Mouse (Mus musculus) effector memory CD4-positive, alpha-beta T cell, adult 5 months (primary cell): ENCODE data around the gene Ing3. TPM values are rescaled to one million over a fixed set of nuclear protein-coding genes. Genes with fewer than 3 reads are reported as not detected.

Source experiments
- polyA plus RNA-seq: library from polyadenylated mRNA; unstranded; fragments of 100-300 nt; shearing (Covaris generic); gene quantifications from one replicate; pipeline ENCODE4 v1.2.1, GENCODE M21; 2017

The Ing3 gene
- polyA plus RNA-seq = 82.6 TPM

DNA sequence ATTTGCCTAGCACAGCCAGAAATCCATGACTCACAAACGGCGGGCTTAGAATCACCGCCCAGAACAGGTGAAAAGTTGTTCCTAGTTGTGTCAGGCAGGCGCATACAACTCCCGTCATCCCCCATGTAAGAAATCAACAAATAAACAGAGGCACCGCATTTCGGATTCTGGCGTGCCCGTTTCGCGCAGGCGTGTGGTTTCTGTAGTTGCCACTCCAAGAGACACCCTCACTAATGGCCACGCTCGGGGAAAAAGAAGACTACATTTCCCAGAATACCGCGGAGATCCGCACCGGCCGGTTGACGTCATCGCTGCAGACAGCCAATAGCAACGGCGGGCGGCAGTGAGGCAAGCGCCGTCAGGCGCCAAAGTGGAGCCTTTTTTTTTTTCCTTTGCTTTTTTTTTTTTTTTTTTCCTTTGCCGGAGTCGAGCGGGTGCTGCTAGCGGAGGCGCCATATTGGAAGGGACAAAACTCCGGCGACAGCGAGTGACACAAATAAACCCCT, at the start of gene Ing3:
TSS of gene Ing3 (plus strand) at position 346 of the 506 bp plus-strand sequence.

DNA sequence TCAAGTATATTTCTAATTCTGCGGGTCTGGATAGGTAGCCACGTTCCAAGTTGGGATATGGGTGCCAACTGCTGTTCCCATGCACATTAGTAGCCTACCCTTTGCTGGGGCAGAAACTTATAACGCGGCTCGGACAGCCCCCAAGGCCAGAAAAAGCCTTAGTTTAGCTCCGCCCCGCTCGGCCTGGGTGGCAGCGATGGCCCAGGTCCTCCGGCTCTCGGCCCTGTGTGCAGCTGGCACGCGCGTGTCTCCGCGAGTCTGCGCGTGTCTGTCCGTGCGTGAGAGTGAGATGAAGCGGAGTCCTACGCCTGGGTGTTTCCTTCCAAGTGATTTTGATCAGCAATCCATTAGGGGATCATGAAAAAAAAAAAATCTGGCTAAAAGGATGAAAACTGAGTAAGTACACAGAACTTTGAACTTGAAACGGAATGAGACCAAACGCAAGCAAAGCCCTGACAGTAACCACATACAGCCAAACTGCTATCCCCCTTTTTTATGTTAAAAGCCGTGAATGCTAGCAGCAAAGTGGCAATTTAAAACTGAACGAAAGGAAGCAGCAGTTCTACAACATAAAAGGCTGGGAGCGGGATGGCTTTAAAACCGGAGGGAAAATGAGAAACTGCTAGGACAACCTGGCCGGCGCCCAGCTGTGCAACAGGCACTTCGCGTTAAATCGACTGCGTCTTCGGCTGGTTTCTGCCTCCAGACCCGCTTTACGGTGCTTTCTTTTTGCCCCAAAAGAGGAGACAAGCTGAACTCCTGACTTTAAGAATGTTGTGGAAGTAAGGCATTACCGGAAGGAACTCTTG, 36.6 kb downstream of the Ing3 start, which contains the start of gene Cped1:
TSS of gene Cped1 (plus strand) at position 185 of the 809 bp plus-strand sequence.

Other genes with a start within 250 kb of the Ing3 start
- not detected for gene Tspan12, start 97.1 kb upstream of the Ing3 start, polyA plus RNA-seq
- gene Cped1, start 36.3 kb downstream of the Ing3 start, polyA plus RNA-seq = not detected